Comparison of ENCODE assay signal across 18 mouse cellular contexts in the genomic region with DNA sequence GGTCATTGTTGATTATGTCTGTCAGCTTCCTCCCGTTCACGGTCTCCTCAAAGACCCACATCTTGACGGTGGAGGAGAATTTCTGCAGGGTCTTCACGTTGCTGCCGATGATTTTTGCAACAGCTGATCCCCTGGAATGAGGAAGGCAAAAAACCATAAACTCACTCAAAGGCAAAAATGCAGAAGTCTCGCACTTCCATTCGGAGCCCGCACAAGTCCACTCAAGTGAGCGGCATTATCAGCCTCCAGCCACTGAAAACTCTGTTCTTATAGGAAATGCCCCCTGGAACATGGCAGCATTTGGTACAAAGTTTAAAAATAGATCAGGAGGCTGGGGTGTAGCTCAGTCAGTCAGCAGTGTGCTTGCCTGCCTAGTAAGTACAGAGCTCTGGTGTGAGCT. TPM values are rescaled to one million over a fixed set of nuclear protein-coding genes. Genes with fewer than 3 reads are reported as not detected.
A peak's percentile ranks its signal among the peaks of the same experiment; 100 is the strongest.
DNase-seq lines count a peak whose midpoint lies in the region; ATAC-seq and TF ChIP-seq lines count a peak whose summit lies in the region.
"Had no signal": no experiment of that assay in that cellular context is flagged by ENCODE, and none has a peak within 500 bp of the region (broad histone marks: within the 10 kb centered on the region; RNA-seq: fewer than 3 reads in every experiment).

No protein-coding gene starts in this region.

- no peaks in the 10 kb centered on the region for H3K9me3 ChIP-seq in heart, embryonic 13.5 days
- no peaks in the 10 kb centered on the region for H3K9me3 ChIP-seq in limb, embryonic 14.5 days (ENCODE audit: control insufficient read depth, low read length)
- no peaks in the 10 kb centered on the region for H3K9me3 ChIP-seq in limb, embryonic 10.5 days (replicated peaks)
- H3K9me3 ChIP-seq: forebrain, embryonic 10.5 days; hindbrain, embryonic 12.5 days had no signal

- H3K4me3 ChIP-seq in gastrocnemius, adult 2 months: no peak overlapping the region
- H3K4me3 ChIP-seq in heart, embryonic 13.5 days: no peak overlapping the region
- H3K4me3 ChIP-seq in limb, embryonic 14.5 days (replicated peaks; ENCODE audit: low read length): no peak overlapping the region
- H3K4me3 ChIP-seq in limb, embryonic 10.5 days: no peak overlapping the region
- H3K4me3 ChIP-seq: erythroblast, embryonic 14.5 days; forebrain, embryonic 10.5 days; hindbrain, embryonic 12.5 days had no signal

- peak overlapping the region; percentile 7; the same call in 1 of the 2 replicates for H3K9ac ChIP-seq in heart, embryonic 13.5 days
- 0 out of 2 replicates have a peak overlapping the region, but pooled peaks have one; percentile 2 for H3K9ac ChIP-seq in limb, embryonic 14.5 days (ENCODE audit: low read depth, low read length, severe bottlenecking)
- H3K9ac ChIP-seq: hindbrain, embryonic 12.5 days had no signal

- H3K36me3 ChIP-seq in heart, embryonic 13.5 days: peaks cover 23% of the 10 kb centered on the region
- H3K36me3 ChIP-seq in limb, embryonic 14.5 days (ENCODE audit: control insufficient read depth, insufficient read depth, low read length): peaks cover 15% of the 10 kb centered on the region
- peaks cover 17% of the 10 kb centered on the region for H3K36me3 ChIP-seq in limb, embryonic 10.5 days

- 61% methylated on average over 9 of the region's 9 CpGs for WGBS in heart, embryonic 13.5 days
- 77% methylated on average over 9 of the region's 9 CpGs for whole genome bisulfite sequencing in limb, embryonic 14.5 days
- 91% methylated on average over 9 of the region's 9 CpGs for WGBS in limb, embryonic 10.5 days

- no peak for TF ChIP-seq CTCF in gastrocnemius, adult 2 months (IDR thresholded peaks at IDR 0.05)

- intact Hi-C loops in gastrocnemius, adult 2 months (cut with DNase I): no loop called here
- intact Hi-C loops in gastrocnemius, postnatal 14 days (cut with DNase I; ENCODE audit: low total_unique reads): no loop called here
- intact Hi-C loops in left cerebral cortex, postnatal 36 days (cut with DNase I): no loop called here

- peaks cover 37% of the 10 kb centered on the region for H3K4me1 ChIP-seq in heart, embryonic 13.5 days
- H3K4me1 ChIP-seq in limb, embryonic 14.5 days (ENCODE audit: control insufficient read depth, insufficient read depth, low read length): peaks cover 5% of the 10 kb centered on the region; the same call in 1 of the 2 replicates
- peaks cover 7% of the 10 kb centered on the region for H3K4me1 ChIP-seq in limb, embryonic 10.5 days

- TF ChIP-seq POLR2A in limb, embryonic 14.5 days (IDR thresholded peaks at IDR 0.05; ENCODE audit: borderline replicate concordance, extremely low read depth, insufficient read depth, insufficient read length): no peak

- DNase-seq in gastrocnemius, adult 2 months: no peak
- DNase-seq in gastrocnemius, postnatal 14 days: no peak
- no peak for DNase-seq in heart, postnatal 4 days
- no peak for DNase-seq in limb, embryonic 14.5 days (ENCODE audit: low spot score)
- DNase-seq in limb, embryonic 10.5 days (ENCODE audit: low spot score): no peak
- DNase-seq in left cerebral cortex, postnatal 36 days (ENCODE audit: low spot score in 2 of 2): no peak
- DNase-seq: adrenal gland, postnatal 10 days; cerebellum, adult 11 months; cerebellum, adult 8-10 months; cerebellum, postnatal 14 days had no signal

- ATAC-seq in heart, embryonic 13.5 days (ENCODE audit: extremely low read depth, insufficient number of reproducible peaks, low FRiP score, low TSS enrichment): no peak
- ATAC-seq in limb, embryonic 14.5 days (ENCODE audit: low FRiP score, low read depth): no peak
- ATAC-seq in megakaryocyte progenitor cell, adult 5-6 weeks (replicated peaks; ENCODE audit: poor library complexity): peak; percentile 43
- ATAC-seq: forebrain, embryonic 14.5 days; hindbrain, embryonic 16.5 days had no signal

- H3K4me2 ChIP-seq in heart, embryonic 13.5 days: no peak overlapping the region
- H3K4me2 ChIP-seq in limb, embryonic 14.5 days (replicated peaks; ENCODE audit: low read depth, low read length, severe bottlenecking): no peak overlapping the region
- H3K4me2 ChIP-seq: hindbrain, embryonic 12.5 days had no signal

- no peaks in the 10 kb centered on the region for H3K27me3 ChIP-seq in heart, embryonic 13.5 days (replicated peaks)
- H3K27me3 ChIP-seq in limb, embryonic 14.5 days (ENCODE audit: control insufficient read depth, insufficient read depth, low read length): no peaks in the 10 kb centered on the region
- H3K27me3 ChIP-seq in limb, embryonic 10.5 days (ENCODE audit: low read depth, poor library complexity, severe bottlenecking): no peaks in the 10 kb centered on the region
- H3K27me3 ChIP-seq: hindbrain, embryonic 12.5 days had no signal

- H3K27ac ChIP-seq in gastrocnemius, adult 2 months: peak overlapping the region; percentile 16; the same call in 1 of the 2 replicates
- peak overlapping the region; percentile 48 for H3K27ac ChIP-seq in heart, embryonic 13.5 days (replicated peaks)
- H3K27ac ChIP-seq in limb, embryonic 14.5 days (replicated peaks; ENCODE audit: low read depth, low read length): no peak overlapping the region
- no peak overlapping the region for H3K27ac ChIP-seq in limb, embryonic 10.5 days
- H3K27ac ChIP-seq: forebrain, embryonic 10.5 days; hindbrain, embryonic 12.5 days had no signal

RNA-seq across cellular contexts. Expression of a gene that starts 13.2 kb away (rescaled TPM):
- 10 to 100 TPM; 16.4 to 22.3 TPM for total RNA-seq in gastrocnemius, adult 2 months (2021)
- total RNA-seq in gastrocnemius, postnatal 14 days (2021): 10 to 100 TPM; 17.2 to 20.8 TPM
- polyA plus RNA-seq in heart, embryonic 13.5 days (2015; fragmentation: Nextera tagmentation; extraction: Ambion mirVana): 13.5 and 14.8 TPM in 2 replicates
- 10 to 100 TPM; 26.3 to 28.0 TPM for total RNA-seq in heart, postnatal 4 days (2021)
- polyA plus RNA-seq in limb, embryonic 14.5 days (2012; rRNA removed): 11.1 and 11.5 TPM in 2 replicates
- 6.4 and 6.5 TPM in 2 replicates for polyA plus RNA-seq in limb, embryonic 14.5 days (2014; fragmentation: Nextera tagmentation; extraction: Ambion mirVana)
- 10.6 and 12.6 TPM in 2 replicates for polyA plus RNA-seq in limb, embryonic 10.5 days (2016; fragmentation: Nextera tagmentation; extraction: Ambion mirVana)
- total RNA-seq in megakaryocyte progenitor cell, adult 5-6 weeks (2015): 23.9 and 25.2 TPM in 2 replicates
- 30.0 and 30.9 TPM in 2 replicates for total RNA-seq in megakaryocyte progenitor cell, adult 5-6 weeks (2017)
- 10 to 100 TPM; 84.5 to 94.5 TPM for total RNA-seq in left cerebral cortex, postnatal 36 days (2021)
- total RNA-seq: MEL had no signal

RNA-seq across cellular contexts. Expression of a gene that starts 57.8 kb away (rescaled TPM):
- total RNA-seq in gastrocnemius, adult 2 months (2021): 1 to 10 TPM; 2.0 to 3.7 TPM
- total RNA-seq in gastrocnemius, postnatal 14 days (2021): 1 to 10 TPM; 5.9 to 6.7 TPM
- polyA plus RNA-seq in heart, embryonic 13.5 days (2015; fragmentation: Nextera tagmentation; extraction: Ambion mirVana): 1.4 and 1.5 TPM in 2 replicates
- 1 to 10 TPM; 5.7 to 6.1 TPM for total RNA-seq in heart, postnatal 4 days (2021)
- polyA plus RNA-seq in limb, embryonic 14.5 days (2012; rRNA removed): 7.9 and 8.4 TPM in 2 replicates
- polyA plus RNA-seq in limb, embryonic 14.5 days (2014; fragmentation: Nextera tagmentation; extraction: Ambion mirVana): 3.4 TPM in 2 replicates
- polyA plus RNA-seq in limb, embryonic 10.5 days (2016; fragmentation: Nextera tagmentation; extraction: Ambion mirVana): 1.5 and 1.7 TPM in 2 replicates
- total RNA-seq in megakaryocyte progenitor cell, adult 5-6 weeks (2015): not detected in 2 replicates
- total RNA-seq in megakaryocyte progenitor cell, adult 5-6 weeks (2017): not detected in 2 replicates
- total RNA-seq in left cerebral cortex, postnatal 36 days (2021): 10 to 100 TPM; 52.5 to 54.0 TPM
- total RNA-seq: MEL had no signal
- polyA plus RNA-seq: erythroblast, embryonic 14.5 days had no signal

Comparison
In these comparisons a context has a peak if more than half of its experiments do, and no peak if none do; other contexts are left out.
1. H3K27ac ChIP-seq: peak in gastrocnemius, adult 2 months (single experiment) and heart, embryonic 13.5 days (single experiment); none in limb, embryonic 14.5 days (single experiment) and limb, embryonic 10.5 days (single experiment).
2. RNA of a gene that starts 57.8 kb away (total RNA-seq): 52.5 to 54.0 TPM in left cerebral cortex, postnatal 36 days; 5.9 to 6.7 TPM in gastrocnemius, postnatal 14 days, 5.7 to 6.1 TPM in heart, postnatal 4 days, 2.0 to 3.7 TPM in gastrocnemius, adult 2 months and not detected in megakaryocyte progenitor cell, adult 5-6 weeks; every median in the first group is over 4 times any median in the second.